Mouse (Mus musculus) embryonic facial prominence, embryonic 11.5 days (tissue): ENCODE measurements around the gene Bmp8a. TPM values are rescaled to one million over a fixed set of nuclear protein-coding genes. Genes with fewer than 3 reads are reported as not detected.
A peak's percentile ranks its signal among the peaks of the same experiment; 100 is the strongest.

ENCODE experiments used
- ATAC-seq: fragments of 200-750 bp; cut with Nextera tagmentation; replicated peaks from 2 replicates; pipeline ENCODE4 v1.8.0; 2017; ENCODE audit warnings: low read depth; ENCODE audit not compliant: insufficient number of reproducible peaks, low FRiP score, low TSS enrichment
- DNase-seq: peaks from one replicate; pipeline ENCODE4 v3.0.0-alpha.2; 2015; ENCODE audit warnings: low spot score
- H3K27ac ChIP-seq: fragments of 300-500 bp; sonication (generic); replicated peaks from 2 replicates; pipeline ENCODE4 v1.5.1; 2014; ENCODE audit warnings: mild to moderate bottlenecking, low read depth, low read length, control low read depth
- H3K27me3 ChIP-seq: fragments of 300-500 bp; sonication (generic); 2 replicates; pipeline ENCODE4 v1.6.1; 2014; ENCODE audit warnings: mild to moderate bottlenecking, low read length, moderate library complexity, mixed read lengths; ENCODE audit not compliant: control insufficient read depth, insufficient read depth
- H3K36me3 ChIP-seq: fragments of 300-500 bp; sonication (generic); replicated peaks from 2 replicates; pipeline ENCODE4 v1.6.1; 2014; ENCODE audit warnings: low read depth, mild to moderate bottlenecking, low read length, moderate library complexity, mixed read lengths; ENCODE audit not compliant: control insufficient read depth, insufficient read depth
- H3K4me1 ChIP-seq: fragments of 300-500 bp; sonication (generic); 2 replicates; pipeline ENCODE4 v1.6.1; 2014; ENCODE audit warnings: low read length, mixed read lengths; ENCODE audit not compliant: control insufficient read depth, insufficient read depth
- H3K4me2 ChIP-seq: fragments of 300-500 bp; sonication (generic); 2 replicates; pipeline ENCODE4 v1.6.1; 2014; ENCODE audit warnings: low read depth, mild to moderate bottlenecking, control low read depth, low read length, moderate library complexity
- H3K4me3 ChIP-seq: fragments of 300-500 bp; sonication (generic); 2 replicates; pipeline ENCODE4 v1.5.1; 2014; ENCODE audit warnings: low read depth, low read length, control low read depth
- H3K9ac ChIP-seq: fragments of 300-500 bp; sonication (generic); replicated peaks from 2 replicates; pipeline ENCODE4 v1.6.1; 2014; ENCODE audit warnings: mild to moderate bottlenecking, control low read depth, low read length
- H3K9me3 ChIP-seq: fragments of 300-500 bp; sonication (generic); replicated peaks from 2 replicates; pipeline ENCODE4 v1.6.1; 2016; ENCODE audit warnings: mild to moderate bottlenecking, low read length, inconsistent platforms, mixed read lengths; ENCODE audit not compliant: control insufficient read depth
- WGBS: fragments of 180-500 bp; shearing (Covaris S2); extraction: QIAGEN DNeasy Blood & Tissue Kit; methylation state at CpG from one replicate; pipeline ENCODE4 v1.1.7; 2014; 5-methylcytosine and 5-hydroxymethylcytosine counted together
- polyA plus RNA-seq: library from polyadenylated mRNA; unstranded; fragments of >200 nt; fragmentation: Nextera tagmentation; extraction: Ambion mirVana; gene quantifications from 2 replicates; pipeline ENCODE4 v1.2.1, GENCODE M21; 2014

Gene Bmp8a
- polyA plus RNA-seq, 1 experiment from 2014 or later: 0.24 TPM

DNA sequence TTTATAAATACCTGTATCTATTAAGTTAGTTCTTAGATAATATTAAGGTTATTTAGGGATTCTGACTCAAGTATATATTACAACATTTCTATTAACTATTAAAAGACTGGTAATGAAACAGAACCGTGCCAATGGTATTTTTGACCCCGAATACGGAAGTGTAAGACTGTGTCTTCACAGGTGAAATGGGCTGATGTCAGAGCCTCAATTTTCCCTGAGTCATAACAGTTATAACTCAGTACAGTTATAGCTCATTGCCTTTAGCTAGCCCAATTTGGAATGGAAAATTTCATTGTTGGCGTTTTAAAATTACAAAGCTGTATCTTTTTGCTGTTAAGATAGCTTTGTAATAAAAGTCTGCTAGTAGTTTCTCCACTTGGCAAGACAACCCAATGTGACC is 20.5 kb upstream of the Bmp8a start:
- H3K9ac ChIP-seq: no peak overlapping the region
- H3K4me3 ChIP-seq: no peak overlapping the region
- no peak for DNase-seq
- no peak for ATAC-seq
- 91% methylated on average over 4 of the region's 4 CpGs for WGBS
- H3K36me3 ChIP-seq: peaks cover 30% of the 10 kb centered on the region
- H3K4me2 ChIP-seq: no peak overlapping the region
- no peaks in the 10 kb centered on the region for H3K9me3 ChIP-seq
- H3K27ac ChIP-seq: no peak overlapping the region
- no peaks in the 10 kb centered on the region for H3K4me1 ChIP-seq
- no peaks in the 10 kb centered on the region for H3K27me3 ChIP-seq

DNA sequence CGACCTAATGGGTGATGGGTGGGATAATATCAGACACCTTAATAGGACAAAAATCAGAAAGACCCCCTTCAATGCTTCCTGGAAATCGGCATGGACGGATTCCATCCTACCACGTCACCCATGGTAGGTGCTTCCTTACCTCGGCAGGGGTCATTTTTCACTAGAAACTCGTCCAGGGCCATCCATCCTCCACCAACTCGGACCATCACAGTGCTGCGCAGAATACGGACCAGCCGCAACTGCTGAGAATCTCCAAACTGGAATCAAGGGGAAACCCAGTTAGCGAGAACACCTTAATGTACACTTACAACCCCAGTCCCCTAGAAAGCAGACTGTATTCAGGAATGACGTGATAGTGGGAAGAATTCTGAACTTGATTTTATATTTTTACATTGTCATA is 17.7 kb upstream of the Bmp8a start:
- no peak overlapping the region for H3K4me2 ChIP-seq
- WGBS: 91% methylated on average over 12 of the region's 12 CpGs
- H3K4me1 ChIP-seq: no peaks in the 10 kb centered on the region
- H3K36me3 ChIP-seq: peaks cover 23% of the 10 kb centered on the region
- H3K9me3 ChIP-seq: no peaks in the 10 kb centered on the region
- no peak overlapping the region for H3K9ac ChIP-seq
- no peak for ATAC-seq
- H3K27ac ChIP-seq: no peak overlapping the region
- H3K27me3 ChIP-seq: no peaks in the 10 kb centered on the region
- DNase-seq: no peak
- no peak overlapping the region for H3K4me3 ChIP-seq

- peaks cover 23% of the 10 kb centered on the region for H3K36me3 ChIP-seq
- 92% methylated on average over 7 of the region's 7 CpGs for WGBS
- H3K9ac ChIP-seq: no peak overlapping the region
- H3K27ac ChIP-seq: no peak overlapping the region
- H3K27me3 ChIP-seq: no peaks in the 10 kb centered on the region
- DNase-seq (no peak), ATAC-seq (no peak)
- no peaks in the 10 kb centered on the region for H3K4me1 ChIP-seq
- no peak overlapping the region for H3K4me3 ChIP-seq
- H3K4me2 ChIP-seq: no peak overlapping the region
- H3K9me3 ChIP-seq: no peaks in the 10 kb centered on the region
These were observed 15.6 kb upstream of the Bmp8a start for GRCm38 (mm10) chr4:123358613-123359012.

- no peak overlapping the region for H3K27ac ChIP-seq
- H3K9me3 ChIP-seq: no peaks in the 10 kb centered on the region
- ATAC-seq (no peak), DNase-seq (no peak)
- peaks cover 29% of the 10 kb centered on the region for H3K36me3 ChIP-seq
- no peaks in the 10 kb centered on the region for H3K27me3 ChIP-seq
- H3K4me2 ChIP-seq: no peak overlapping the region
- no peak overlapping the region for H3K4me3 ChIP-seq
- H3K4me1 ChIP-seq: no peaks in the 10 kb centered on the region
- H3K9ac ChIP-seq: no peak overlapping the region
- 92% methylated on average over 8 of the region's 8 CpGs for WGBS
These were observed 12.9 kb upstream of the Bmp8a start for GRCm38 (mm10) chr4:123355941-123356340.

DNA sequence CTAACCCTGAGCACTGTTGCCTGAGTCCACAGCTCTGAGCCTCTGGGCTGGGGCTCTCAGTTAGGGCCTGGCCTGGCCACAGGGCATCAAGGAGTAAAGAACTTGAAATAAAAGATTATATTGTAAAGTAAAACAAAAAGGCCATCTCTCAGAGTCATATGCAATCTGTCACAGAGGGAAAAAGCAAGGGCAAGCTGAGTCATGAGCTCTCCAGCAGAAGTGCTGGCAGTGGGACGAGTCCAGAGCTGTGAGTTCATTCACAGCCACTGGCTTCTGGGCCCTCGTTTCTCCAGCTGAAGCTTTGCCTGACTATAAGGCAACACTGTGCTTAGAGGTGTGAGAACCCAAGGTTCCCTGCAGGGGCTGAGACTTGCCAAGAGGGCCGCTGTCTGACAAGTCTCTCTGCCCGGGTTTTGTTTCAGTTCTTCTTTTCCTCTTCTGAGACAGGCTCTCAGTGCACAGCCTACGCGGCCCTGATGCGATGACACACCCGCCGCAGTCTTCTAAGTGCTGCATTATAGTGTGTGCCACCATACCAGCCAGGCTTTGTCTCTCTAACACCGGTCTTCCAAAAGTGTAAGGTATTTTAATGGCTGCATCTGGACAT is 10.3 kb upstream of the Bmp8a start:
- H3K36me3 ChIP-seq: peaks cover 21% of the 10 kb centered on the region

DNA sequence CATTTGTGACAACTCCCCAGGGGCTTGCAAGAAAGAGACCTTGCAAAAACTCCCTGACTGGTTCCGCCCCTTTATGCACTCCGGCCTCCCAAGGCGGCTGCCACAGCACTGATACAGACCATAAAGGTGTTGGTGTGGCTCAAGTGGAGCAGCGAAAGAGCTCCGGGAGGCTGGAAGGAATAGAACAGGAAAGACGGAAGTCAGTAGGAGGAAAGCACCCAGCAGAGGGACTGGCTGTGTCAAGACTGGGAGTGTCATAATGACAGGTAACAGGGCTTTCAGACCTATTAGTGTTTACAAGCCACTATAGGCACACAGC is 378 bp upstream of the Bmp8a start:
- no peaks in the 10 kb centered on the region for H3K9me3 ChIP-seq
- no peaks in the 10 kb centered on the region for H3K36me3 ChIP-seq
- peaks cover 33% of the 10 kb centered on the region for H3K27me3 ChIP-seq
- H3K4me2 ChIP-seq: peak overlapping the region; percentile 92
- no peak overlapping the region for H3K9ac ChIP-seq
- H3K4me3 ChIP-seq: peak overlapping the region; percentile 50; the same call in 1 of the 2 replicates
- ATAC-seq (no peak), DNase-seq (no peak)
- no peak overlapping the region for H3K27ac ChIP-seq
- WGBS: 8% methylated on average over 6 of the region's 6 CpGs
- H3K4me1 ChIP-seq: peaks cover 2% of the 10 kb centered on the region; the same call in 1 of the 2 replicates

More for the DNA sequence above, 10.3 kb upstream of the Bmp8a start:
- Histone ChIP-seq H3K27ac (no peak overlapping the region), H3K27me3 (no peaks in the 10 kb centered on the region), H3K9me3 (no peaks in the 10 kb centered on the region), H3K4me1 (no peaks in the 10 kb centered on the region), H3K9ac (no peak overlapping the region), H3K4me3 (no peak overlapping the region), H3K4me2 (no peak overlapping the region)
- no peak for ATAC-seq
- WGBS: 90% methylated on average over 10 of the region's 10 CpGs
- no peak for DNase-seq

GRCm38 (mm10) chr4:123342091-123342641 is 886 bp downstream of the Bmp8a start:
- peak overlapping the region; percentile 92 for H3K4me2 ChIP-seq
- 3% methylated on average over 42 of the region's 43 CpGs for WGBS
- H3K9ac ChIP-seq: no peak overlapping the region
- H3K4me3 ChIP-seq: peak overlapping the region; percentile 50
- no peaks in the 10 kb centered on the region for H3K36me3 ChIP-seq
- peaks cover 33% of the 10 kb centered on the region for H3K27me3 ChIP-seq
- no peak overlapping the region for H3K27ac ChIP-seq
- ATAC-seq (peak; percentile 15), DNase-seq (no peak)
- H3K9me3 ChIP-seq: no peaks in the 10 kb centered on the region
- peaks cover 2% of the 10 kb centered on the region; the same call in 1 of the 2 replicates for H3K4me1 ChIP-seq

DNA sequence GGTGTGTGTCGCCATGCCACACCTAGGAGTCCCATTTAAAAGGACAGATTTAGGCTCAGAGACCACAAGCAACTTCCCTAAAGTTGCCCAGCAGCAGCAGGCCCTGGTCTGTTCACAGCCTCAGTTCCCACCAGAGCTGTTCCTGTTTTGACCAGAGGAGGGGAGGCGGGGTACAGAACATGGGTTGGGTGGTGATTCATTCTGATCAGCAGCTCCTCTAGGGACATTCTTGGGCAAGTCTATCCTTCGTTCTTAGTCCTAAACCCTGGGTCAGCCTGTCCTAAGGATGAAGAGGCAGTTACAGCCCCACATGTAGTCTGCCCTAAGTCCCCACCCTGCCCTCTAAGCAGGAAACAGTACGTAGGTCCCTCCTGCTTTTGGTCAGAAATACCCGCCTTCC is 2.8 kb downstream of the Bmp8a start:
- Histone ChIP-seq H3K27ac (no peak overlapping the region), H3K36me3 (no peaks in the 10 kb centered on the region), H3K9ac (no peak overlapping the region), H3K4me2 (no peak overlapping the region), H3K4me3 (no peak overlapping the region), H3K27me3 (peaks cover 33% of the 10 kb centered on the region), H3K4me1 (peaks cover 2% of the 10 kb centered on the region; the same call in 1 of the 2 replicates), H3K9me3 (no peaks in the 10 kb centered on the region)
- 71% methylated on average over 5 of the region's 5 CpGs for WGBS
- ATAC-seq (no peak), DNase-seq (no peak)
